Mouse (Mus musculus) ovary, adult 18-20 months (tissue): ENCODE results near the gene Gm10251.
"Not testable (repeated sequence)": the region's sequence is repeated elsewhere in the genome, so short reads cannot be mapped to it uniquely, and the experiment has no call there.

Experiments used
- DNase-seq: peaks from one replicate; pipeline ENCODE4 v3.0.0; 2022; ENCODE audit warnings: low spot score, mixed read lengths

Gm10251 gene

GRCm38 (mm10) chr14:6684070-6684469 lies at the start of gene Gm10251:
Gene Gm10251 (minus strand): TSS chr14:6684170.
- not testable (repeated sequence) for DNase-seq

GRCm38 (mm10) chr14:6720151-6720550 lies 36.2 kb upstream of the Gm10251 start, which contains the start of gene Gm8050:
Gene Gm8050 (minus strand): TSS chr14:6720251.
- not testable (repeated sequence) for DNase-seq

- not testable (repeated sequence) for DNase-seq
Observed at GRCm38 (mm10) chr14:6622318-6622717, 61.7 kb downstream of the Gm10251 start, which contains the start of gene Gm3460. Gene Gm3460 (minus strand): TSS chr14:6622418.

- DNase-seq: not testable (repeated sequence)
Observed at GRCm38 (mm10) chr14:6606436-6606835, 77.5 kb downstream of the Gm10251 start.

- DNase-seq: not testable (repeated sequence)
Observed at GRCm38 (mm10) chr14:6605004-6605403, 79.0 kb downstream of the Gm10251 start.

- DNase-seq: not testable (repeated sequence)
Observed at GRCm38 (mm10) chr14:6604551-6604950, 79.4 kb downstream of the Gm10251 start.

GRCm38 (mm10) chr14:6590513-6590912 lies 93.5 kb downstream of the Gm10251 start, which contains the start of gene Gm3629:
Gene Gm3629 (minus strand): TSS chr14:6590613.
- DNase-seq: not testable (repeated sequence)
